Mouse (Mus musculus) retina, adult 2 months (tissue): Measurements from ENCODE around the gene Hs1bp3.

Experiments
- DNase-seq: peaks from one replicate; pipeline ENCODE4 v3.0.0-alpha.2; 2012; ENCODE audit warnings: low read depth, low spot score

Gene Hs1bp3

GRCm38 (mm10) chr12:8336601-8337285 is 23.5 kb downstream of the Hs1bp3 start:
- DNase-seq = no peak

DNA sequence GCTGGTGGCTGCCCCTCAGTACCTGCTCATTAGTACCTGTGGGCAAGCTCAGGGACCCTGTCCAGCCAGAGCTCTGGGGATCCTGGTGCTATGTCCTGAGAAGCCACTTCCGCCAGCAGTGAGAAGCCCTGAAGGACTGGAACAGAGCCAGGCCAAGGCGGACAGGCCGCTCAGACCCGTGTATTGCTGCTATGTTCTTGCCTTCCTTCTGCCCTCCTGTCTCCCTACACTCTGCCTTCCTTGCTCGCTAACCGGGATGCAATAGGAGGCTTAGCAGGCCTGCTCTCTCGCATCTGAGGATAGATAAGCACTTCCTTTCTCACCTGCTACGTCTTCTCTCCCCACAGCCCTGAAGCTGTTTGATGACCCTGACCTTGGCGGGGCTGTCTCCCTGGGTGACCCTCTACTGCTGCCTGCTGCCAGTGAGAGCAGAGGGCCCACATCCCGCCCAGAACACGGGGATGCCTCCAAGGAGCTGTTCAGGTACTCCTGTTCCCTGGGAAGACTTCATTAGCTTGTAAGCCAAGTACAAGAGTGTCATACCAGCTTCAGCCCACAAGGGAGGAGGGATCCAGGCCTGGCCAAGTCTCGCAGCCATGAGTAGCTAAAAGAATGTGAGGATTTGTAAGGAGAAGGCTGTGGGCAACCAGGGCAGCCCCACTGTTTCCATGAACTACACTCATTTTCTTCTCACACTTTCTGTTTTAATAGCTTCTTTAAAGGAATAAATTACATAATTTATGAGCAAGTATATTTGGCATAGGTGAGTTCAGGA is 24.2 kb downstream of the Hs1bp3 start:
- DNase-seq = no peak

GRCm38 (mm10) chr12:8338491-8338890 is 25.3 kb downstream of the Hs1bp3 start:
- no peak for DNase-seq

DNA sequence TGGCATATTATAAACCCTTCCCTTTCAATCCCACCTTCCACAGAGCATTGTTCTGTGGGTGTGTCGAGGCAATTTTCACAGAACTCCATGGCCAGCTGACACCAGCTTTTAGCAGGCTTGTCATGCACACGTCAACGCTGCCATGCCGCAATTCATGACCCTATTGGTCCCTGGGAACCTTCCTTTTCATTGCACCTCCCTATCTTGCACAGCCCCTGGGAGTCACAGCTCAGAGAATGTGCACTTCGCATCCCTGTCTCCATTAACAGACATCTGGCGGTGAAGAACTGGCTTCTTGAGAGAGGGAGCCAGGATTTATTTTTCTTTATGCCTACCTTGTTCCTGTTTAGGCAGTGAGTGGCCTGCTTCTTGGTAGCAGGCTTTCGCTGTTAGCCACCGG is 25.7 kb downstream of the Hs1bp3 start:
- no peak for DNase-seq

DNA sequence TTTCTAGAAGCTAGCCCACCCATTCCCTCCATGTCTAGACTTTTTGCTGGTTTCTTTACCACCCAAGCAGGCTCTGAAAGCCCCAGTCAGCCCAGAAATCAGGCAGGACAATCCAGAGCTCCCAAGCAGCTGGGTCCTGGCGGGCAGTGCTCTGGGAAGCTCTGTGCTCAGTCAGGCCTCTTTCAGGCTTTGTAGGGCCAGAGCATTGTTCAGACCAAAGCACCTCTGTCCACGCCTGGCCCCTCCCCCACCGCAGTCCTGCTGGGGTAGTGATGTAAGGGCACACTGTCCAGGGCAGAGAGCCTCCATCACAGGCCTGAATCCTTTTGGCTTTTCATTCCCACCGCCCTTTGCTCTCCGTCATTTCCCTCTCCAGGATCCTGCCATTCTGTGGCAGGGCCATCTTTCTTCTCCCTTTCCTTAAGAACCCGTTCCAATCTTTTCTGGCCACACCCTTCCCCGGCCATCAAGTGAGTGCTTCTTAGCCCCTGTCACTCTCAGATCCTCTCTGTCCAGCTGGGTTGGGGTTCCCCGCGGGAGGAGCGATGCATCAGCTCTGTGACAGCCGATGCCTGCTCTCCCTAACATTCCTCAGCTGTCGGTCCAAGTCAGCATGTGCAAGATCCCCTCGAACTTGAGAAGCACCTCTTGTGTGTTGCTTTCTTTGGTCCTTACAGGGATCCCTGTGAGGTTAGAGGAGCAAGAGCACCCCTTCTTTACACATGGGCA is 26.5 kb downstream of the Hs1bp3 start:
- DNase-seq = no peak

GRCm38 (mm10) chr12:8341008-8341407 is 27.8 kb downstream of the Hs1bp3 start:
- DNase-seq = no peak

DNA sequence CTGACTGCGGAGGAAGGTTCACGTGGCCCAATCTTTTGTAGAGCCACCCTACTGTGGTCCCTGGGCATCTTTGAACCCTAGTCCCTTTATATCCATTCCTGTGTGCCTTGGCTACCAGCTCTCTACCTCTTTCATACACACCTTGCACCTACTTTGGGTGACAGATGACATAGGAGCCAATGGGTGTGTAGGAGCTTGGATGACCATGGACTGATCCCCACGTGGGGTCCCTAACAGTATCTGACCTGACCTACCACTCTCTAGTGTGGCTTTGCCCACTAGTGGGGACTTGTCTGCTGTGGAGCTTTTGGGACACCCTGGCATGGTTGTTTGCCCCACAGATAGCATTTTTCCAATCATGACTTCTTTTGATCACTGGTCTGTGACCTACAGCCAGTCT is 30.1 kb downstream of the Hs1bp3 start:
- no peak for DNase-seq

GRCm38 (mm10) chr12:8344897-8345296 is 31.7 kb downstream of the Hs1bp3 start:
- no peak for DNase-seq

- no peak for DNase-seq
These were observed 32.3 kb downstream of the Hs1bp3 start for GRCm38 (mm10) chr12:8345539-8345938.

GRCm38 (mm10) chr12:8347746-8348462 is 34.7 kb downstream of the Hs1bp3 start:
- DNase-seq = no peak

- DNase-seq = no peak
These were observed 35.7 kb downstream of the Hs1bp3 start for GRCm38 (mm10) chr12:8348733-8349513.

DNA sequence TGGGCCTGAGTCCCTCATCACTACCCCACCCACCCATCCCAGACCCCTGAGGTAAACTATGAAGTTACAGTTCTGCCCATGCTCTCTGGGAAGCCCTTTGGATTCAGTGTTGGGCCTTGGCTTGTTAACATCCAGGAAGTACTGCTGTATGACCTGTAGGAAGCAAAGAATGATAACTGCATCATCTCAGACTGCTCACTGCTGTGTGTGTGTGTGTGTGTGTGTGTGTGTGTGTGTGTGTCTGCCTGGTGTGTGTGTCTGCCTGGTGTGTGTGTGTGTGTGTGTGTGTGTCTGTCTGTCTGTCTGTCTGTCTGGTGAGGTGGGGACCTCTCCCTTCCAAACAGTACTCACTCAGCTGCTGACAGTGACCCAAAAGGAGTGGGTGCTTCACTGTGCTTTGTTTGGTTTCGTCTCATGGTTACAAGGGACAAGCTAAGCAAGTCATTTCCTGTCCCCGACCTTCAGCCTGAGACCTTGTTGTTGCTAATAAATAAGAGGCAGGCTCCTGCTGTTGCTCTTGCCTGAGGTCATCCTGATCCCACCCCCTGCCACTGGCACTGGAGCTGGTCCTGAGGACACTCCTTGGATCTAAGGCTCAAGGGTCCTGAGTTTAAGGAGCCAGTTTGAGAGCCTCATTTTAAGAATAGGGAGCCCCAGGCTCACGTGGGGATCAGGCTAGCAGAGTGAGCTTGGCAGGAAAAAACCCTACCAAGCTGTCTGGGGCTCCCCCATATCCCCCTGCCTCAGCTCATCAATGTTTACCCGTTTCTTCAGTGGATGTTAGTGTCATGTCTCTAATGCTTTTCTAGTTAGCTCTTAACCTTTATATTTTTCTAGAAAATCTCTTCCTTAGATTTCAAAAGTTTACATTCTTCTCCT is 38.0 kb downstream of the Hs1bp3 start:
- no peak for DNase-seq

DNA sequence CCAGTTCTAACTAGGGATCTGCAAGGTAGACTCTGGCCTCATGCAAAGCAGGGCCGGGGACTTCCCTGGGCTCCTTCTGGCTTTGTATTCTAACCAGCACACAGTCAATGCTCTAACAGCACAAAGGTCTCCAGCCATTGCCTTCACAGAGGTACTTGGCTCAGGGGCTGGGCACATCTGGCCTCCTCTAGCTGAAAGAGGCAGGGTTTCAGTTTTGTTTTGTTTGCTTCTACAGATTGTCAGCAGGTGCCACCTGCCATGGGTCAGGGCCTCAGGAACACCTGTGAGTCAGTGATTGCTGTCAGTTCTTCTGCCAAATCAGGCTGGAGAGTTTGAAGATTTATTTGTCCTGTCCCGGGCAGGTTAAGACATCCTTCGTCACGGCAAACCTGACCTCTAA is 39.8 kb downstream of the Hs1bp3 start:
- no peak for DNase-seq

GRCm38 (mm10) chr12:8354187-8354586 is 41.0 kb downstream of the Hs1bp3 start:
- DNase-seq = no peak

GRCm38 (mm10) chr12:8355011-8355410 is 41.8 kb downstream of the Hs1bp3 start:
- no peak for DNase-seq

DNA sequence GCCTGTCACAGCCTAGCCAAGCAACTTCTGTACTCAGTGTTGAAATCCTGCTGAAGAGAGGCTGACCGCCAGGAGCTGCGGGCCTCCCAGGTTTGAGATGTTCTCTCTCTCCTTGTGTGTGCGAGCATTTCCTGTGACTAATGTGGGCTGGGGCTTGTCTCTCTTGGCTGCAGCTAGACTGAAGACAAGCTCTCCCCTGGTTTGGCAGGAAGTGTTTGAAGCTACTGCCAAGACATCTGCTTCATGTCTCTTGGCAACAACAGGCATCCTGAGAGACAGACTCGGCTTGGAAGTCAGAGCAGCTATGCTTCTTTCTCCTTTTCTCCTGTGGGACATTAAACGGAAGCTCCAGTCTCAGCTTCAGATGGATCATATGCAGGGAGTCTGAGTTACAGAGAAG is 44.2 kb downstream of the Hs1bp3 start:
- no peak for DNase-seq

- no peak for DNase-seq
These were observed 45.2 kb downstream of the Hs1bp3 start for GRCm38 (mm10) chr12:8358344-8358966.

- DNase-seq = no peak
These were observed 46.3 kb downstream of the Hs1bp3 start for GRCm38 (mm10) chr12:8359418-8360112.

DNA sequence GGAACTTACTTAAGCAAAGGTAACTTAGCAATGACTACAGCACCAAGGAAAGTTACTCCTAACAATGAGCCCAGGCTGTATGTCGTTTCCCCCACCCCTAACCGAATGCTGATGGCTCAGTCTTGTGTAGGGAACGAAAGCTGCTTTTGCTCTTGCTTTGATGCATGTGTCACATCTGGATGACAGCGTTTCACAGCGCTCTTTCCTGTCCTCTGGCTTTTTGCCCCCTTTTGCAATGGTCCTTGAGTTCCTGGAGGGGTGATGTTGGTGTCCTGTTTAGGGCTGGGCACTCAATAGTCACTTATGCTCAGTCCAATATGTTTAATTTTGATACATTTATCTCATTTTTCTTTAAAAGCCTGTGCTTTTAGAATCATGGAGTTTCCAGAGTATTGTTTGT is 48.6 kb downstream of the Hs1bp3 start:
- DNase-seq = no peak
